Mouse (Mus musculus): ENCODE measurements around the gene H2-DMa. TPM values are rescaled to one million over a fixed set of nuclear protein-coding genes. Genes with fewer than 3 reads are reported as not detected.

H2-DMa gene
- total RNA-seq, 2 experiments from 2014 or later: 3.6 to 4.9 TPM

DNA sequence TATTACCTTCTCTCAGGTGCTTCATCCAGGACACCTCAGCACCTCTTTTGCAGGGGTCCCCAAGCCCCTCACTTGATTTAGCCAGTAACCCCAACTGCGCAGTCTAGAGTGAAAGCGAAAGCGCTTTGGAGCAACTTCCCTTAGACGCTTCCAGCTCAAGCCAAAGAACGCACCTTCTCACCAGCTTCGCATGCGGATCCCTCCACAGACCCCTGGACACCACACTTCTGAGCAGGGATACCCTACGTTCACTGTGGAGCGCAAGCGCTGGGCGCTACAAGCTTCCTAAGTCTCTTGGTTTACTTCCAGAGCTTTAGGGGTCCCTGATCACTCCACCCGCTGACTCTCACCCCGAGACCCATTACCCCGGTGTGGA is 67.5 kb downstream of the H2-DMa start:
- intact Hi-C loops (cut with DNase I): no loop called here
- no peak for DNase-seq

DNA sequence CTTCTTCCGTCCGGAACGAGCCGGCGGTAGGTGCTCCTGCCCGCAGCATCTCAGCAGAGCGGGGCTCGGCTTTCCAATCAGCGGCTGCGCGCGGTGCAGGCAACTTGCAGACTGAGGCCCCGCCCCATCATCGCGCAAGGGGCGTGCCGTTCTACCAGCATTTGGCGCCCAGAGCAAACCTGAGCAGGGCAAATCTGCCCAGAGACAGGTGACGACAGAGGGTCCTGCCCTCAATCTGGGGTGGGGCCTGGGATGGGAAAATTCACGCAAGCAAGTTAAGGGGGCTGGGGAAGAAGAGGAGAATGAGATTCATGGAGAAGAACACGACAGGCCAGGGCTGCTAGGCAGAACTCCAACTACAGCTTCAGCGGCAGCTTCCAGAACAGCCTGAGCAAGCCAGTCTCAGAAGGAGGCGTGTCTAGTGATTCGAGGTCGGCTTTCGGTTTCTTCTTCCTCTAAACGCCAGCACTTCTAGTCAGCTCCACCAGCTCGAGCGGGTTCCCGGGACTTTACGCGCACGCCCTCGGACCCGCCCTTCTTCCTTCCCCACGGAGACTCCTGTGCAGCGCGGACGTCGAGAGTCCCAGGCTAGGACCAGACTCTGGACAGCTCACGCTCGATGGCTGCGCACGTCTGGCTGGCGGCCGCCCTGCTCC is 68.0 kb downstream of the H2-DMa start, which contains the start of the genes Tap1 and Psmb9:
TSS of gene Tap1 (plus strand) at position 293 of the 656 bp plus-strand sequence.
TSS of gene Psmb9 (minus strand) at position 504 of the 656 bp plus-strand sequence.
- DNase-seq: peak; percentile 96 to 98
- intact Hi-C loops (cut with DNase I): no loop called here

DNA sequence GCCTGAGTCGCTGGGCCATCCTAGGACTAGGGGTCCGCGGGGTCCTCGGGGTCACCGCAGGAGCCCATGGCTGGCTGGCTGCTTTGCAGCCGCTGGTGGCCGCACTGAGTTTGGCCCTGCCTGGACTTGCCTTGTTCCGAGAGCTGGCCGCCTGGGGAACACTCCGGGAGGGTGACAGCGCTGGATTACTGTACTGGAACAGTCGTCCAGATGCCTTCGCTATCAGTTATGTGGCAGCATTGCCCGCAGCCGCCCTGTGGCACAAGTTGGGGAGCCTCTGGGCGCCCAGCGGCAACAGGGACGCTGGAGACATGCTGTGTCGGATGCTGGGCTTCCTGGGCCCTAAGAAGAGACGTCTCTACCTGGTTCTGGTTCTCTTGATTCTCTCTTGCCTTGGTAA is 68.7 kb downstream of the H2-DMa start:
- DNase-seq: no peak
- intact Hi-C loops (cut with DNase I): no loop called here

Other genes starting within 250 kb of the H2-DMa start
- not detected for gene Gm7029, start 245.7 kb upstream of the H2-DMa start, total RNA-seq (2021)
- 1 to 10 TPM in 1 of 2 experiments, under 1 TPM in 1; 0.74 to 1.1 TPM for gene Kifc1, start 228.9 kb upstream of the H2-DMa start, total RNA-seq (2021)
- not detected for gene Platr17, start 214.4 kb upstream of the H2-DMa start, total RNA-seq (2021)
- gene Daxx, start 210.1 kb upstream of the H2-DMa start, total RNA-seq (2021): 10 to 100 TPM in 1 of 2 experiments, 1 to 10 TPM in 1; 9.3 to 11.3 TPM
- gene Tapbp, start 203.6 kb upstream of the H2-DMa start, total RNA-seq (2021): 10 to 100 TPM; 31.8 to 34.7 TPM
- gene Zbtb22, start 203.6 kb upstream of the H2-DMa start, total RNA-seq (2021): 10 to 100 TPM; 12.6 to 16.6 TPM
- 10 to 100 TPM; 26.5 to 28.3 TPM for gene Rgl2, start 190.0 kb upstream of the H2-DMa start, total RNA-seq (2021)
- 10 to 100 TPM; 56.7 to 58.6 TPM for gene Pfdn6, start 179.2 kb upstream of the H2-DMa start, total RNA-seq (2021)
- gene Wdr46, start 178.9 kb upstream of the H2-DMa start, total RNA-seq (2021): 1 to 10 TPM; 8.4 to 9.7 TPM
- gene B3galt4, start 168.1 kb upstream of the H2-DMa start, total RNA-seq (2021): 1 to 10 TPM; 1.5 to 1.6 TPM
- 10 to 100 TPM; 30.5 to 30.6 TPM for gene Vps52, start 163.7 kb upstream of the H2-DMa start, total RNA-seq (2021)
- 100 to 1,000 TPM; 282 to 369 TPM for gene Rps18, start 163.5 kb upstream of the H2-DMa start, total RNA-seq (2021)
- gene H2-K1, start 119.2 kb upstream of the H2-DMa start, total RNA-seq (2021): 10 to 100 TPM; 25.6 to 32.9 TPM
- gene Ring1, start 94.9 kb upstream of the H2-DMa start, total RNA-seq (2021): 10 to 100 TPM; 11.7 to 12.4 TPM
- 10 to 100 TPM; 55.5 to 64.2 TPM for gene H2-Ke6, start 91.5 kb upstream of the H2-DMa start, total RNA-seq (2021)
- gene Slc39a7, start 87.9 kb upstream of the H2-DMa start, total RNA-seq (2021): 10 to 100 TPM; 40.8 to 45.2 TPM
- gene Rxrb, start 87.7 kb upstream of the H2-DMa start, total RNA-seq (2021): 10 to 100 TPM; 34.5 to 35.3 TPM
- gene Col11a2, start 80.1 kb upstream of the H2-DMa start, total RNA-seq (2021): 1 to 10 TPM; 9.3 to 9.6 TPM
- not detected for gene H2-Oa, start 27.2 kb upstream of the H2-DMa start, total RNA-seq (2021)
- gene Brd2, start 3.1 kb downstream of the H2-DMa start, total RNA-seq (2021): 10 to 100 TPM; 63.2 to 74.1 TPM
- gene H2-DMb2, start 23.8 kb downstream of the H2-DMa start, total RNA-seq (2021): under 1 TPM; 0.35 to 0.48 TPM
- gene H2-DMb1, start 33.5 kb downstream of the H2-DMa start, total RNA-seq (2021): 1 to 10 TPM in 1 of 2 experiments, under 1 TPM in 1; 0.71 to 1.2 TPM
- gene Tap1, start 68.0 kb downstream of the H2-DMa start, total RNA-seq (2021): 1 to 10 TPM; 1.6 to 1.8 TPM
- gene Psmb9, start 68.2 kb downstream of the H2-DMa start, total RNA-seq (2021): 1 to 10 TPM; 1.0 to 1.9 TPM
- gene Psmb8, start 78.2 kb downstream of the H2-DMa start, total RNA-seq (2021): 1 to 10 TPM; 3.1 to 3.5 TPM
- gene Tap2, start 84.0 kb downstream of the H2-DMa start, total RNA-seq (2021): 1 to 10 TPM; 4.9 to 6.1 TPM
- gene H2-Ob, start 119.4 kb downstream of the H2-DMa start, total RNA-seq (2021): under 1 TPM in 1 of 2 experiments, not detected in 1; 0.27 TPM
- 1 to 10 TPM; 5.7 to 6.6 TPM for gene H2-Ab1, start 138.1 kb downstream of the H2-DMa start, total RNA-seq (2021)
- 1 to 10 TPM; 6.0 to 6.9 TPM for gene H2-Aa, start 168.3 kb downstream of the H2-DMa start, total RNA-seq (2021)
- 1 to 10 TPM; 6.8 to 7.0 TPM for gene H2-Eb1, start 186.3 kb downstream of the H2-DMa start, total RNA-seq (2021)
- not detected for gene H2-Eb2, start 206.1 kb downstream of the H2-DMa start, total RNA-seq (2021)
- gene Btnl2, start 235.3 kb downstream of the H2-DMa start, total RNA-seq (2021): under 1 TPM; 0.13 to 0.25 TPM